Mouse (Mus musculus): ENCODE measurements around the gene Unc119b.

GRCm38 (mm10) chr5:115151457-115151856, 16.7 kb upstream of the Unc119b start:
- no peak for TF ChIP-seq CTCF (conservative IDR thresholded peaks at IDR 0.05; ENCODE audit: low read length)
- TF ChIP-seq NANOG (IDR thresholded peaks at IDR 0.05; ENCODE audit: borderline replicate concordance, low read length) = no peak
